Mouse (Mus musculus) heart, postnatal 0 days (tissue): Measurements from ENCODE around the gene Mylk.

ENCODE experiments used
- CTCF ChIP-seq: IDR thresholded peaks from 2 replicates; pipeline ENCODE4 v1.5.1; 2016; ENCODE audit warnings: antibody characterized with exemption, control low read depth, low read depth
- EP300 ChIP-seq: IDR thresholded peaks from 2 replicates; pipeline ENCODE4 v1.6.1; 2016; ENCODE audit warnings: antibody characterized with exemption, low read depth

DNA sequence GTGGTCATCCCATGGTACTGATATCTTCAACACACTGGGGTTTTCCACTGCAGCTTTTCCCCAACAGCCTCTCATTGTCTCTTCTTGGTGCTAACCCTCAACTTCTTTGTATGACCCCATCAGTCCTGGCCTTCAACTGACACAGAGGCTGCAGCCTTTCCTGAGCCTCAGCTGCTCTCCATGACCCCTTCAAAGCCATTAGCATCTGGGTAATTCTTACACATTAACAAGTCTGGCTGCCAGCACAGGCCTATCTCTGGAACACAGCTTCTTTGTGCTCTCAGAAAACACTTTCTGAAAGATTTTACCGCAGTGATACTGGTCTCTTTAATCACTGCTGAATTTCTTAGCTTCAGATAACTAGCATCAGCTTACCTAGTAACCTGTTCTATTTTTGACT is 295.1 kb downstream of the Mylk start:
- no peak for TF ChIP-seq CTCF
- no peak for TF ChIP-seq EP300
